Mouse (Mus musculus): ENCODE measurements around the gene Gcnt2.
"Not testable (repeated sequence)": the region's sequence is repeated elsewhere in the genome, so short reads cannot be mapped to it uniquely, and the experiment has no call there.

Gcnt2 gene

GRCm38 (mm10) chr13:40874021-40874420, 14.5 kb downstream of the Gcnt2 start:
- no peak for DNase-seq

DNA sequence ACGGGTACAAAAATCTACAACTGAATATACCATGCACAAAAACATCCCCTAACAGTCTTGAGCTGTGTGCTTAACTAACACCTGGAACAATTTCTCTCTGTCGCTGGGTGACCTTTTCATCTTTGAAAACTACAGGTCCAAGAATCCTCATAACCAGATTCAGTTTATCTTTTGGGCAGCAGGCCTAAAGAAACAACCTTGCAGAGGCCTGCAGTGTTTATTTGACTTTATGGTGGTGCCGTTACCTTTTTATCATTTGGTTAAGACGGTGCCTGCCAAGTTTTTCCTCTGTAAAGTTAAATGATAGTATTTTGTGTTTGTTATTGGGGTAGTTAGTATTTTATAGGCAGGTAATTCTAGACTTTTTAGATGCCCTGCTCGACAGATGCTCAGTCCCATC, 15.9 kb downstream of the Gcnt2 start:
- DNase-seq = no peak

DNA sequence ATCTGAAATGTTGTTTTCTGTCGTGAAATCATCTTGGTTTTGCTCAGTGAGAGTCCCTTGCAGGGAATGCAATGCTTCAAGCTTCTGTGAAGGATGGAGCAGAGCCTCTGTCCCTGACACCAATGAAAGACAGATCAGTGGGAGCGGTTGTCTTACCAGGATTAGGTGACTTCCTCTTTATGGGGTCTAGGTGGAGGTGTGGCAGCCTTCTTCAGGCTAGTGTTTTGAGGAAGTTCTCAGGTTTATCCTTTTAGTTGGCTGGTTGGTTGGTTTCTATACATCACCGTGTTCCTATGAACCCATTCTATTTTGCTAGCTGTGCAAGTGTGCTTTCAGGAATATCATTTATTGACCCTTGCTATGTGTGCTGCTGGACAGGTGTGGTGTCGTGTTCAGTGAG, 18.0 kb downstream of the Gcnt2 start:
- no peak for DNase-seq

GRCm38 (mm10) chr13:40880557-40880956, 21.0 kb downstream of the Gcnt2 start:
- DNase-seq = no peak

GRCm38 (mm10) chr13:40882606-40883005, 23.1 kb downstream of the Gcnt2 start:
- DNase-seq = no peak

- DNase-seq = no peak
These were observed 24.3 kb downstream of the Gcnt2 start for GRCm38 (mm10) chr13:40883903-40884302.

GRCm38 (mm10) chr13:40884878-40885277, 25.3 kb downstream of the Gcnt2 start:
- DNase-seq = no peak

- no peak for DNase-seq
These were observed 26.5 kb downstream of the Gcnt2 start for GRCm38 (mm10) chr13:40885935-40886642.

GRCm38 (mm10) chr13:40886643-40887381, 27.3 kb downstream of the Gcnt2 start:
- DNase-seq = peak in 1 of 2 experiments; percentile 38

GRCm38 (mm10) chr13:40890595-40890994, 31.0 kb downstream of the Gcnt2 start:
- no peak for DNase-seq

DNA sequence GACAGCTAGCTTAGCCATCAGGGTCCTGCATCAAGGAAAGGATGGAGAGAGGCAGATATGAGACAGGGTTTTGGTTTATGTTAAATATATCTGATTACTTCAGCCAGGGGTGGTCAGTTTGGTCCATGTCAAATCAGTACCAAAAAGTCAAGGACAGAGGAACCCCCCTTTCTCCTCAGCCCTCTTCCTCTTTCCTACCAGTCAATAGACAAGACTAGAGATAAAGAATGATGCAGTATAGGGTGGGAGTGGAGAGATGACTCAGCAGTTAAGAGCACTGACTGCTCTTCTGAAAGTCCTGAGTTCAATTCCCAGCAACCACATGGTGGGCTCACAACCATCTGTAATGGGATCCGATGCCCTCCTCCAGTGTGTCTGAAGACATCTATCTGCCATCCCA, 31.8 kb downstream of the Gcnt2 start:
- not testable (repeated sequence) for DNase-seq

DNA sequence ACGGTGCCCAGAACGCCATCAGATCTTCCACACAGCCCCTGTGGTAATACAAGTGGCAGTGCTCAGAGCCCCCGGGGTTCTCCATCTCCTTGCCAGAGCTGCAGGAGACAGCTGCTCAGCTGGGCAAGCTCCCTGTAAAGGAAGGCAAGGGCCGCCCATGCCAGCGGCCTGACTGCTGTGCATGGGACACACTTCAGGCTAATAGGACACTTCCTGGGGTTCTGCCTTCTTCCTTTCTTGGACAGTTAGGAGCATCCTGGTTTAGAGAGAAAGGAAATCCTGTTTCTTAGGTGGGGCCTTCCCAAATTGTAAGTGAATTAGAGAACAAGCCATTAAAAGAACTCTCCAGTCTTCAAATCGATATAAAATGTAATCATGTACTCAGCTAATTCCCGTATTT, 32.5 kb downstream of the Gcnt2 start:
- DNase-seq = peak in 1 of 2 experiments; percentile 58

DNA sequence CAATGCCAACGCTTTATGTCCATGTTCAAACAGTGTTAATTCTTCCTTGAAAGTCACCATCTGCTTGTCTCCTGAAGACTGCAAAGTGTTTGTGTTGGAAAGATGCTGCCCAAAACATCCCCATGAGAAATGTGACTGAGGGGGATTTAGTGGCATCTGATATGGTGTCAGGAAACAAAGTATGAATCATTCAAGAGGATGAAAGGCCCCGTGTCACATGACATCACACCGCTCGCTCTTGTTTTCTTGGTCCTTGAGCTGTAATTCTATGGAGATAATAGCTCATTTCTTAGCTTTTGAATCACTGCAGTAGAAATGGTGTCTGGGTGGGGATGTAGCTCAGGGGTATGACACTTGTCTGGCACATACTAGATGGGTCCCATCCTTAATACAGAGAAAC, 33.0 kb downstream of the Gcnt2 start:
- DNase-seq = no peak

DNA sequence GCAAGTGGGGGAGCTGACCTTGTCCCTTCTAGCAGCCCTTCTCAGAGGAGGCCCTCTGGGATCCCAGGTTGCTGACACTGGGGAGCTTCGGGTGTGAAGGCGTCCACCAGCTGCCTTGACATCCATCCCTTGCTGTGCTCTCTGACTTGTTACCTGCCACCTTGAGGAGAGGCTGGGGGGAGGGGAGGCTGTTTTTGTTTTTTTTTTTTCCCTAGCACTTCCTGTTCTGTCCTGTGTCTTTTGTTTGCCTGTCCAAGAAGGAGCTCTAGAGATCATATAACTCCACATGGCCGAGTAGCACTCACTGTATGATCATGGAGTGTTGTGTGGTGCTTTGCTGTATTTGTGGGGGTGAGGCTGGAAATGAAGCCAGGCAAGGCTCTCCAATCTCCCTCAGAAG, 34.0 kb downstream of the Gcnt2 start:
- no peak for DNase-seq

- not testable (repeated sequence) for DNase-seq
These were observed 38.6 kb downstream of the Gcnt2 start for GRCm38 (mm10) chr13:40898049-40898690.

GRCm38 (mm10) chr13:40898698-40899097, 39.1 kb downstream of the Gcnt2 start:
- no peak for DNase-seq

- DNase-seq = no peak
These were observed 39.9 kb downstream of the Gcnt2 start for GRCm38 (mm10) chr13:40899349-40899993.

- no peak for DNase-seq
These were observed 40.7 kb downstream of the Gcnt2 start for GRCm38 (mm10) chr13:40899994-40900970.

- DNase-seq = no peak
These were observed 41.7 kb downstream of the Gcnt2 start for GRCm38 (mm10) chr13:40901263-40901662.

GRCm38 (mm10) chr13:40901831-40902459, 42.4 kb downstream of the Gcnt2 start:
- no peak for DNase-seq

- no peak for DNase-seq
These were observed 44.5 kb downstream of the Gcnt2 start for GRCm38 (mm10) chr13:40904080-40904479.

DNA sequence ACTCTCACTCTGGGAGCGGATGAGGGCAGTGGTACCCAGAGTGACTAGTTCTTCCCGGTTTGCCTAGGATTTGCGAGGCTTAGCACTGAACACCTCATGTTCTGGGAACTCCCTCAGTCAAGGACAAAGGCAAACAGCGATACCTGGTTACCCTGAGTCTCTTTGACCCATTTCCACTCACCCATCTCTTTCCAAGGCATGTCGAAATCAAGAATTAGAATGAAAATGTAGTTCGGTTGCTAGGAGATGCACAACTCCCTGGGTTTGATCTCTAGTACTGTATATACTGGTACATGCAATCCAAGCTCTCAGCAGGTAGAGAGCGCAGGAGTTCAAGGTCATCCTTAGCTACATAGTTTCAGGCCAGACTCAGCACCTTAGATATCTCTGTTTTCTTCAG, 47.0 kb downstream of the Gcnt2 start:
- no peak for DNase-seq

Data from lung, postnatal 4 days (tissue).